Mouse (Mus musculus) right cerebral cortex, postnatal 36 days (tissue): ENCODE results near the gene 2210017I01Rik.

Experiments used
- DNase-seq, 2 experiments: peaks; one replicate each; pipeline ENCODE4 v3.0.0; 2022; ENCODE audit warnings: low spot score in 2 of 2, mixed read lengths in 1 of 2

The 2210017I01Rik gene

GRCm38 (mm10) chr3:92607392-92607791 lies at the start of gene 2210017I01Rik:
TSS of gene 2210017I01Rik (minus strand) at chr3:92607492.
- DNase-seq: no peak

- DNase-seq: no peak
These were observed 49.5 kb upstream of the 2210017I01Rik start, which contains the start of gene Lce1b for GRCm38 (mm10) chr3:92656826-92657225. TSS of gene Lce1b (minus strand) at chr3:92656926.

- no peak for DNase-seq
These were observed 40.9 kb upstream of the 2210017I01Rik start, which contains the start of gene Lce1a1 for GRCm38 (mm10) chr3:92648207-92648606. TSS of gene Lce1a1 (minus strand) at chr3:92648307.

- no peak for DNase-seq
These were observed 32.6 kb upstream of the 2210017I01Rik start for GRCm38 (mm10) chr3:92639854-92640253.

- no peak for DNase-seq
These were observed 31.3 kb upstream of the 2210017I01Rik start for GRCm38 (mm10) chr3:92638653-92638991.

GRCm38 (mm10) chr3:92637745-92638652 lies 30.7 kb upstream of the 2210017I01Rik start:
- DNase-seq: no peak

GRCm38 (mm10) chr3:92621560-92621959 lies 14.3 kb upstream of the 2210017I01Rik start, which contains the start of gene Lce6a:
TSS of gene Lce6a (minus strand) at chr3:92621660.
- no peak for DNase-seq

GRCm38 (mm10) chr3:92609804-92610203 lies 2.5 kb upstream of the 2210017I01Rik start:
- DNase-seq: no peak

- DNase-seq: no peak
These were observed 5.1 kb downstream of the 2210017I01Rik start for GRCm38 (mm10) chr3:92602169-92602568.

GRCm38 (mm10) chr3:92600456-92600855 lies 6.8 kb downstream of the 2210017I01Rik start:
- no peak for DNase-seq

GRCm38 (mm10) chr3:92599973-92600372 lies 7.3 kb downstream of the 2210017I01Rik start:
- DNase-seq: no peak

- no peak for DNase-seq
These were observed 8.9 kb downstream of the 2210017I01Rik start for GRCm38 (mm10) chr3:92598429-92598828.

- DNase-seq: no peak
These were observed 18.4 kb downstream of the 2210017I01Rik start, which contains the start of gene Smcp for GRCm38 (mm10) chr3:92588858-92589257. TSS of gene Smcp (minus strand) at chr3:92588997.

GRCm38 (mm10) chr3:92587190-92587589 lies 20.1 kb downstream of the 2210017I01Rik start:
- DNase-seq: no peak

GRCm38 (mm10) chr3:92585055-92585454 lies 22.2 kb downstream of the 2210017I01Rik start:
- no peak for DNase-seq

- no peak for DNase-seq
These were observed 24.0 kb downstream of the 2210017I01Rik start for GRCm38 (mm10) chr3:92583164-92583826.

- no peak for DNase-seq
These were observed 27.8 kb downstream of the 2210017I01Rik start for GRCm38 (mm10) chr3:92579508-92579907.

GRCm38 (mm10) chr3:92578652-92579413 lies 28.5 kb downstream of the 2210017I01Rik start:
- DNase-seq: no peak

GRCm38 (mm10) chr3:92573449-92574041 lies 33.7 kb downstream of the 2210017I01Rik start, which contains the start of gene Ivl:
TSS of gene Ivl (minus strand) at chr3:92573735.
- DNase-seq: no peak

GRCm38 (mm10) chr3:92572514-92573155 lies 34.7 kb downstream of the 2210017I01Rik start:
- DNase-seq: no peak

- no peak for DNase-seq
These were observed 38.5 kb downstream of the 2210017I01Rik start for GRCm38 (mm10) chr3:92568752-92569151.
